Mouse (Mus musculus) embryonic facial prominence, embryonic 14.5 days (tissue): ENCODE measurements around the gene 4930447F04Rik. TPM values are rescaled to one million over a fixed set of nuclear protein-coding genes. Genes with fewer than 3 reads are reported as not detected.

Experiments
- ATAC-seq: fragments of 200-750 bp; cut with Nextera tagmentation; 2 replicates; pipeline ENCODE4 v1.8.0; 2017; ENCODE audit warnings: low read depth, moderate number of reproducible peaks, moderate TSS enrichment
- DNase-seq: peaks from one replicate; pipeline ENCODE4 v3.0.0-alpha.2; 2015; ENCODE audit warnings: low spot score
- H3K27ac ChIP-seq: fragments of 300-500 bp; sonication (generic); replicated peaks from 2 replicates; pipeline ENCODE4 v1.5.1; 2014; ENCODE audit warnings: low read depth, mild to moderate bottlenecking, low read length, moderate library complexity
- H3K27me3 ChIP-seq: fragments of 300-500 bp; sonication (generic); replicated peaks from 2 replicates; pipeline ENCODE4 v1.6.1; 2014; ENCODE audit warnings: low read length; ENCODE audit not compliant: control insufficient read depth, insufficient read depth
- H3K36me3 ChIP-seq: fragments of 300-500 bp; sonication (generic); 2 replicates; pipeline ENCODE4 v1.6.1; 2014; ENCODE audit warnings: low read length, mixed read lengths; ENCODE audit not compliant: control insufficient read depth, insufficient read depth
- H3K4me1 ChIP-seq: fragments of 300-500 bp; sonication (generic); 2 replicates; pipeline ENCODE4 v1.6.1; 2014; ENCODE audit warnings: antibody characterized with exemption, low read length; ENCODE audit not compliant: control insufficient read depth, insufficient read depth
- H3K4me2 ChIP-seq: fragments of 300-500 bp; sonication (generic); 2 replicates; pipeline ENCODE4 v1.6.1; 2014; ENCODE audit warnings: low read depth, mild to moderate bottlenecking, low read length, moderate library complexity, mixed read lengths
- H3K4me3 ChIP-seq: fragments of 300-500 bp; sonication (generic); 2 replicates; pipeline ENCODE4 v1.5.1; 2014; ENCODE audit warnings: low read depth, mild to moderate bottlenecking, low read length
- H3K9ac ChIP-seq: fragments of 300-500 bp; sonication (generic); 2 replicates; pipeline ENCODE4 v1.6.1; 2014; ENCODE audit warnings: low read depth, mild to moderate bottlenecking, low read length, moderate library complexity, mixed read lengths
- H3K9me3 ChIP-seq: fragments of 300-500 bp; sonication (generic); 2 replicates; pipeline ENCODE4 v1.6.1; 2016; ENCODE audit warnings: low read length; ENCODE audit not compliant: control insufficient read depth
- WGBS: fragments of 180-500 bp; shearing (Covaris S2); extraction: QIAGEN DNeasy Blood & Tissue Kit; methylation state at CpG from one replicate; pipeline ENCODE4 v1.1.7; 2014; 5-methylcytosine and 5-hydroxymethylcytosine counted together
- polyA plus RNA-seq: library from polyadenylated mRNA; unstranded; fragments of >200 nt; fragmentation: Nextera tagmentation; extraction: Ambion mirVana; gene quantifications from 2 replicates; pipeline ENCODE4 v1.2.1, GENCODE M21; 2014

4930447F04Rik gene
- not detected in 2 replicates for polyA plus RNA-seq

- Histone ChIP-seq H3K4me2 (no peak within 1 kb of the TSS), H3K36me3 (no peaks in the 10 kb centered on the region), H3K9ac (no peak within 1 kb of the TSS), H3K4me1 (no peaks in the 10 kb centered on the region), H3K27me3 (no peaks in the 10 kb centered on the region), H3K4me3 (no peak within 1 kb of the TSS), H3K27ac (no peak within 1 kb of the TSS), H3K9me3 (no peaks in the 10 kb centered on the region)
- no peak for DNase-seq
- no peak for ATAC-seq
- WGBS, result 85% methylated on average over 1 of the region's 1 CpGs
Observed at GRCm38 (mm10) chrX:66304124-66304523, at the start of gene 4930447F04Rik. Gene 4930447F04Rik, minus strand, starts transcription at chrX:66304224.
